Mouse (Mus musculus): Measurements from ENCODE around the gene 2610507B11Rik. TPM values are rescaled to one million over a fixed set of nuclear protein-coding genes. Genes with fewer than 3 reads are reported as not detected.
"Not testable (repeated sequence)": the region's sequence is repeated elsewhere in the genome, so short reads cannot be mapped to it uniquely, and the experiment has no call there.

The 2610507B11Rik gene
- 100 to 1,000 TPM; 178 to 185 TPM for total RNA-seq (2021)

GRCm38 (mm10) chr11:78261380-78262352 lies at the start of gene 2610507B11Rik:
2610507B11Rik (plus strand) TSS chr11:78261752.
- peak; percentile 96 for DNase-seq

GRCm38 (mm10) chr11:78213086-78213817 lies 48.3 kb upstream of the 2610507B11Rik start:
- DNase-seq, result no peak

- DNase-seq, result no peak
Observed at GRCm38 (mm10) chr11:78215709-78216317, 45.7 kb upstream of the 2610507B11Rik start.

- DNase-seq, result no peak
Observed at GRCm38 (mm10) chr11:78223586-78223985, 38.0 kb upstream of the 2610507B11Rik start.

GRCm38 (mm10) chr11:78231518-78231917 lies 30.0 kb upstream of the 2610507B11Rik start:
- no peak for DNase-seq

- DNase-seq, result no peak
Observed at GRCm38 (mm10) chr11:78240193-78240857, 21.2 kb upstream of the 2610507B11Rik start.

- no peak for DNase-seq
Observed at GRCm38 (mm10) chr11:78245261-78245626, 16.3 kb upstream of the 2610507B11Rik start.

GRCm38 (mm10) chr11:78245627-78246317 lies 15.8 kb upstream of the 2610507B11Rik start, which contains the start of the genes Sdf2 and Supt6:
Sdf2 (plus strand) TSS chr11:78245746.
Supt6 (minus strand) TSS chr11:78245987.
- peak; percentile 91 for DNase-seq

- DNase-seq, result no peak
Observed at GRCm38 (mm10) chr11:78246318-78247011, 15.1 kb upstream of the 2610507B11Rik start.

GRCm38 (mm10) chr11:78247012-78247348 lies 14.6 kb upstream of the 2610507B11Rik start:
- no peak for DNase-seq

GRCm38 (mm10) chr11:78247727-78248140 lies 13.8 kb upstream of the 2610507B11Rik start:
- DNase-seq, result no peak

GRCm38 (mm10) chr11:78256618-78257017 lies 4.9 kb upstream of the 2610507B11Rik start:
- no peak for DNase-seq

GRCm38 (mm10) chr11:78260489-78261258 lies 878 bp upstream of the 2610507B11Rik start:
- DNase-seq, result no peak

- peak; percentile 54 for DNase-seq
Observed at GRCm38 (mm10) chr11:78262550-78262949, 998 bp downstream of the 2610507B11Rik start.

- no peak for DNase-seq
Observed at GRCm38 (mm10) chr11:78265571-78265970, 4.0 kb downstream of the 2610507B11Rik start.

- DNase-seq, result no peak
Observed at GRCm38 (mm10) chr11:78271986-78272385, 10.4 kb downstream of the 2610507B11Rik start.

GRCm38 (mm10) chr11:78275596-78275995 lies 14.0 kb downstream of the 2610507B11Rik start:
- no peak for DNase-seq

- not testable (repeated sequence) for DNase-seq
Observed at GRCm38 (mm10) chr11:78276169-78276568, 14.6 kb downstream of the 2610507B11Rik start.

- no peak for DNase-seq
Observed at GRCm38 (mm10) chr11:78278853-78279252, 17.3 kb downstream of the 2610507B11Rik start.

- no peak for DNase-seq
Observed at GRCm38 (mm10) chr11:78279586-78279985, 18.0 kb downstream of the 2610507B11Rik start.
